Mouse (Mus musculus) forebrain, postnatal 0 days (tissue): ENCODE data around the gene Vmn1r213. TPM values are rescaled to one million over a fixed set of nuclear protein-coding genes. Genes with fewer than 3 reads are reported as not detected.

Experiments used
- ATAC-seq: fragments of 200-750 bp; cut with Nextera tagmentation; 2 replicates; pipeline ENCODE4 v1.8.0; 2017; ENCODE audit warnings: mild to moderate bottlenecking, moderate library complexity
- DNase-seq: peaks from one replicate; pipeline ENCODE4 v3.0.0-alpha.2; 2015
- H3K27ac ChIP-seq: fragments of 300-500 bp; sonication (generic); 2 replicates; pipeline ENCODE4 v1.5.1; 2014; ENCODE audit warnings: low read depth, mild to moderate bottlenecking, antibody characterized with exemption, low read length, moderate library complexity, mixed read lengths
- H3K27me3 ChIP-seq: fragments of 300-500 bp; sonication (generic); 2 replicates; pipeline ENCODE4 v1.6.1; 2014; ENCODE audit warnings: mild to moderate bottlenecking, low read length, mixed read lengths; ENCODE audit not compliant: insufficient read depth
- H3K36me3 ChIP-seq: fragments of 300-500 bp; sonication (generic); 2 replicates; pipeline ENCODE4 v1.6.1; 2014; ENCODE audit warnings: mild to moderate bottlenecking, moderate library complexity; ENCODE audit not compliant: insufficient read depth
- H3K4me1 ChIP-seq: fragments of 300-500 bp; sonication (generic); 2 replicates; pipeline ENCODE4 v1.6.1; 2014; ENCODE audit warnings: antibody characterized with exemption; ENCODE audit not compliant: insufficient read depth
- H3K4me2 ChIP-seq: fragments of 300-500 bp; sonication (generic); 2 replicates; pipeline ENCODE4 v1.6.1; 2014; ENCODE audit warnings: low read depth, mild to moderate bottlenecking, moderate library complexity
- H3K4me3 ChIP-seq: fragments of 300-500 bp; sonication (generic); 2 replicates; pipeline ENCODE4 v1.5.1; 2014; ENCODE audit warnings: low read depth, low read length, mixed read lengths
- H3K9ac ChIP-seq: fragments of 300-500 bp; sonication (generic); 2 replicates; pipeline ENCODE4 v1.6.1; 2014; ENCODE audit warnings: mild to moderate bottlenecking
- H3K9me3 ChIP-seq: fragments of 300-500 bp; sonication (generic); 2 replicates; pipeline ENCODE4 v1.6.1; 2016; ENCODE audit warnings: low read length
- CTCF ChIP-seq: sonication (generic); IDR thresholded peaks from 2 replicates; pipeline ENCODE4 v1.5.1; 2016; ENCODE audit warnings: antibody characterized with exemption, control low read depth, low read depth
- WGBS: fragments of 180-500 bp; shearing (Covaris S2); extraction: QIAGEN DNeasy Blood & Tissue Kit; methylation state at CpG from one replicate; pipeline ENCODE4 v1.1.7; 2014; 5-methylcytosine and 5-hydroxymethylcytosine counted together
- polyA plus RNA-seq: library from polyadenylated mRNA; unstranded; fragments of >200 nt; fragmentation: Nextera tagmentation; extraction: Ambion mirVana; gene quantifications from 2 replicates; pipeline ENCODE4 v1.2.1, GENCODE M21; 2015
- total RNA-seq: library from RNA; depleted of rRNA; stranded (reverse); fragments of >200 nt; gene quantifications from 2 replicates; pipeline ENCODE4 v1.2.3, GENCODE M21; 2014; rRNA removed

Vmn1r213 gene
- not detected in 2 replicates for total RNA-seq
- not detected in 2 replicates for polyA plus RNA-seq

DNA sequence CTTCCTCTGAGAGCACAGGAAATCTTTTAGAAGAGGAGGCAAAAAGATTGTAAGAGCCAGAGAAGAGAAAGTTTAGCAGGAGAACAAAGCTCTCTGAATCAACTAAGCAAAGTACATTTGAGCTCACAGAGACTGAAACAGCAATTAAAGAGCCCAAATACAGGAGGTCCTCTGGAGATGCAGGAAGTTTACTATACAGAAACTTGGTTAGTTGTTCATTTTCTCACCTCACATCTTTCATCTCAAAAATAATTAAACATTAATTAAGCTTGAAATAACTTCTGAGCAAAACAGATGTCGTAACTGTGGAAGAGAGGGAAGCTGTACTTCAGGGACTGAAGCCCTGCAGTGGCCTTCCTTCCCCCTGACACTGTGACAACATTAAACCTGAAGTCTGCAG, at the start of gene Vmn1r213:
Vmn1r213 (plus strand) TSS at position 301 of the 400 bp plus-strand sequence.
- no peak within 1 kb of the TSS for H3K4me3 ChIP-seq
- no peak for DNase-seq
- H3K9ac ChIP-seq: no peak within 1 kb of the TSS
- 80% methylated on average over 1 of the region's 1 CpGs for WGBS
- no peak for TF ChIP-seq CTCF
- no peak within 1 kb of the TSS for H3K27ac ChIP-seq
- H3K27me3 ChIP-seq: no peaks in the 10 kb centered on the region
- H3K4me2 ChIP-seq: no peak within 1 kb of the TSS
- no peaks in the 10 kb centered on the region for H3K36me3 ChIP-seq
- H3K4me1 ChIP-seq: no peaks in the 10 kb centered on the region
- no peak for ATAC-seq
- H3K9me3 ChIP-seq: no peaks in the 10 kb centered on the region

DNA sequence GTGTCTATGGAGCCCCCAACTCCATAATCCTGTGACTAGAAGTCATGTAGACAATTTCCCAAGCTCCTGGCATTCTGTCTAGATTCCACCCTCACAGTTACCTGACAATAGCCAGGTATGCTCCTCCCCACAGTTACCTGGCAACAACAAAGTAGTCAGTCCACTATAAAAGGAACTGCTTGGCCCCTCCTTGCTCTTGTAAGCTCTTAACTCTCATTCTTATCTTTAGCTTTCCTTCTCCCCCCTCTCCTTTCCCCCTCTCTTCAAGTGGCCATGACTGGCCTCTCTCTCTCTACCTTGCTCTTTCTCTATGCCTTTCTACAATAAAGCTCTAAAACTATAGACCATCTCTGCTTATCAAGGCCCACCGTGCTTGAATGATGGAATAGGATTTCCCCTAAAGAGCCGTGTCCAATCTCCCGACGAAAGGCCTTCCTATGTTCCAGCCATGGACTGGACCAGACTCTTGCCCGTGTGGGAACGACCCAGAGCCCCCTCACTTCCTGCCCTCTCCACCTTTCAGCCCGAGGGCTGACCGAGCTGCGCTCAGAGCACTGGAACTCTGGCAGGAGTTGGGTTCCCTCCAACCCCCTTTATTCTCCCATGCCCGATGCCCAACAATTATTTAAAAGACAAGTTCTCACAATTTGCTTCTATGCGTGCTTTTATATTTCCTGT, 17.1 kb upstream of the Vmn1r213 start:
- no peak overlapping the region for H3K9ac ChIP-seq
- TF ChIP-seq CTCF: no peak
- WGBS: 90% methylated on average over 11 of the region's 11 CpGs
- no peaks in the 10 kb centered on the region for H3K9me3 ChIP-seq
- no peak overlapping the region for H3K27ac ChIP-seq
- no peaks in the 10 kb centered on the region for H3K36me3 ChIP-seq
- H3K4me1 ChIP-seq: no peaks in the 10 kb centered on the region
- H3K27me3 ChIP-seq: no peaks in the 10 kb centered on the region
- no peak for ATAC-seq
- H3K4me2 ChIP-seq: no peak overlapping the region
- DNase-seq: no peak
- no peak overlapping the region for H3K4me3 ChIP-seq

- no peak for TF ChIP-seq CTCF
- ATAC-seq: no peak
- Histone ChIP-seq H3K4me3 (no peak overlapping the region), H3K36me3 (no peaks in the 10 kb centered on the region), H3K27ac (no peak overlapping the region), H3K27me3 (no peaks in the 10 kb centered on the region), H3K9me3 (no peaks in the 10 kb centered on the region), H3K9ac (no peak overlapping the region), H3K4me1 (no peaks in the 10 kb centered on the region), H3K4me2 (no peak overlapping the region)
- no peak for DNase-seq
- 45% methylated on average over 1 of the region's 1 CpGs for WGBS
These were observed 15.2 kb upstream of the Vmn1r213 start for GRCm38 (mm10) chr13:22992178-22992700.

DNA sequence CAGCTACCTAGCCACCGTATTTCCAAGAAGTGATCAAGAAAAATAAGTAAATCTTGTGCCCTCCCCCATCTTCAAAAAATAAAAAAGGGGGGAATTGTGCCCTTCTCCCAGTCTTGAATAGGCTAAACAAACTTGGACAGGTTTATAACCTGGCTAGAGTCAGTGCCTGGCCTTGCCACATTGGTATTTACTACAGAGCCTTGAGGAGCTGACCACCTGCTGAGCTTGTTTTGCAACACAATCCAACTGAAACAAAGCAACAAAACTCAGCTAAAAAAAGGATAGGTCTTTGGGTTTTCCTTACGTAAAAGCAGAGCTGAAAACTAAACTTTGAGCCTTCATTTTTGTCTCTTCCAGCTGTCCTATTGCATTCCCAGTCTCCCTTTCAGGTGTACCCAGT, 14.7 kb upstream of the Vmn1r213 start:
- H3K27ac ChIP-seq: no peak overlapping the region
- H3K4me3 ChIP-seq: no peak overlapping the region
- no peaks in the 10 kb centered on the region for H3K27me3 ChIP-seq
- ATAC-seq (no peak), DNase-seq (no peak)
- no peaks in the 10 kb centered on the region for H3K4me1 ChIP-seq
- WGBS: 54% methylated on average over 2 of the region's 2 CpGs
- no peak overlapping the region for H3K4me2 ChIP-seq
- no peak overlapping the region for H3K9ac ChIP-seq
- H3K9me3 ChIP-seq: no peaks in the 10 kb centered on the region
- no peak for TF ChIP-seq CTCF
- no peaks in the 10 kb centered on the region for H3K36me3 ChIP-seq

- no peaks in the 10 kb centered on the region for H3K4me1 ChIP-seq
- no peak for TF ChIP-seq CTCF
- no peak overlapping the region for H3K27ac ChIP-seq
- ATAC-seq (no peak), DNase-seq (no peak)
- no peaks in the 10 kb centered on the region for H3K36me3 ChIP-seq
- no peak overlapping the region for H3K4me3 ChIP-seq
- no peak overlapping the region for H3K9ac ChIP-seq
- no peak overlapping the region for H3K4me2 ChIP-seq
- no peaks in the 10 kb centered on the region for H3K27me3 ChIP-seq
- H3K9me3 ChIP-seq: no peaks in the 10 kb centered on the region
These were observed 10.7 kb downstream of the Vmn1r213 start for GRCm38 (mm10) chr13:23018158-23018557.

DNA sequence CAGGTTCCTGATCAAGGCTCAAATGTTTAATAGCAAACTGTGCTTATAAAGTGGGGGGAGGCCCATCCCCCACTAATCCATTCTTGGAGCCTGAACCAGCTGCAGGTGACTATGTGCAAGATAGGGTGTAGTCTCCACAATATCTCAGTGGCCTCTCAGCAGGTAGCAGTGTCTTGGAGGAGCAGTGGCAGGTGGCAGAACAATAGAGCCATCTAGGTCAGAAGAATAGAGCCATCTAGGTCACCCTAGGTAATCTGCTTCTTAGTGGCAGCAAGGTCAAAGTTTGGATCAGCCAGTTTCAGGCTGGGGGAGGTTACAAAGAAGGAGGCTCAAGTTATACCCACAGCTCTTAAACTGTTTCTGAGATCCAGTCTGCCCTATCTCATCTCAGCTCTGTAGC, 17.4 kb downstream of the Vmn1r213 start:
- DNase-seq (no peak), ATAC-seq (no peak)
- Histone ChIP-seq H3K4me2 (no peak overlapping the region), H3K9me3 (no peaks in the 10 kb centered on the region), H3K4me1 (no peaks in the 10 kb centered on the region), H3K4me3 (no peak overlapping the region), H3K27ac (no peak overlapping the region), H3K27me3 (no peaks in the 10 kb centered on the region), H3K9ac (no peak overlapping the region), H3K36me3 (no peaks in the 10 kb centered on the region)
- no peak for TF ChIP-seq CTCF

DNA sequence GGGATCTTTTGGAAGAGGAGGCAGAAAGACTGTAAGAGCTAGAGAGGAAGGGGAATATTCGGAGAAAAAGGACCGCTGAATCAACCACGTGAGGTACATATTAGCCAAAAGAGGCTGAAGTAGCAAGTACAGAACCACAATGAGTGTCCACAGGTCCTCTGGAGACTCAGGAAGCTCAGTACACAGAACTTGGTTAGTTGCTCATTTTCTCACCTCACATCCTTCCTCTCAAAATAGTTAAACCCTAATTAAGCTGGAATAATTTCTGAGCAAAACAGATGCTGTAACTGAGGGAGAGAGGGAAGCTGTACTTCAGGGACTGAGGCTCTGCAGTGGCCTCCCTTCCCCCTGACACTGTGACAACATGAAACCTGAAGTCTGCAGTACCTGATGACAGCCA, 22.7 kb downstream of the Vmn1r213 start, which contains the start of gene Vmn1r214:
Vmn1r214 (plus strand) TSS at position 301 of the 400 bp plus-strand sequence.
- H3K27me3 ChIP-seq: no peaks in the 10 kb centered on the region
- DNase-seq (no peak), ATAC-seq (no peak)
- H3K27ac ChIP-seq: no peak within 1 kb of the TSS
- H3K4me1 ChIP-seq: no peaks in the 10 kb centered on the region
- H3K9me3 ChIP-seq: no peaks in the 10 kb centered on the region
- H3K4me2 ChIP-seq: no peak within 1 kb of the TSS
- no peak within 1 kb of the TSS for H3K9ac ChIP-seq
- TF ChIP-seq CTCF: no peak
- WGBS: 82% methylated on average over 3 of the region's 3 CpGs
- H3K4me3 ChIP-seq: no peak within 1 kb of the TSS
- H3K36me3 ChIP-seq: no peaks in the 10 kb centered on the region
